12 mouse cellular contexts compared by ENCODE assay signal in genomic region chr4:98461804-98462341, GRCm38 (mm10).
"Had no signal": no experiment of that assay in that cellular context is flagged by ENCODE, and none has a peak within 500 bp of the region (broad histone marks: within the 10 kb centered on the region; RNA-seq: fewer than 3 reads in every experiment).

No protein-coding gene starts in this region.

- H3K9ac ChIP-seq: liver, embryonic 15.5 days had no signal

- H3K9me3 ChIP-seq: liver, embryonic 15.5 days had no signal

- H3K4me2 ChIP-seq: liver, embryonic 11.5 days; liver, embryonic 15.5 days had no signal

- DNase-seq: kidney, adult 11 months; kidney, adult 9 months; kidney, postnatal 10 days; lung, adult 2 months; lung, postnatal 36 days; right cerebral cortex, adult 18-20 months; right cerebral cortex, postnatal 25 days; thymus, postnatal 4 days had no signal

- H3K4me1 ChIP-seq: liver, embryonic 15.5 days had no signal

- ATAC-seq: lung, postnatal 0 days had no signal

- H3K27me3 ChIP-seq: liver, embryonic 15.5 days had no signal

- H3K4me3 ChIP-seq: left cerebral cortex, adult 2 months; liver, embryonic 15.5 days had no signal

- H3K27ac ChIP-seq: left cerebral cortex, adult 2 months; liver, embryonic 15.5 days had no signal
